Mouse (Mus musculus) CH12.LX (cell line): ENCODE data around the gene Hykk. TPM values are rescaled to one million over a fixed set of nuclear protein-coding genes. Genes with fewer than 3 reads are reported as not detected.

Experiments
- DNase-seq: peaks from one replicate; pipeline ENCODE4 v3.0.0-alpha.2; 2013; ENCODE audit errors: extremely low read depth
- H3K27ac ChIP-seq: 2 replicates; pipeline ENCODE4 v1.5.1; 2012; ENCODE audit warnings: low read depth, mild to moderate bottlenecking, control low read depth, moderate library complexity; ENCODE audit not compliant: insufficient read depth
- H3K27me3 ChIP-seq: replicated peaks from 2 replicates; pipeline ENCODE3; 2012; ENCODE audit warnings: inconsistent platforms
- H3K36me3 ChIP-seq, 2 experiments: replicated peaks in 1 of 2; 2 replicates each; pipeline versions ENCODE3 to v1.6.1; 2012; ENCODE audit warnings: inconsistent platforms in 1 of 2, low read length in 1 of 2, mild to moderate bottlenecking in 1 of 2, mixed read lengths in 1 of 2, moderate library complexity in 1 of 2; ENCODE audit not compliant: control insufficient read depth in 1 of 2, insufficient read depth in 1 of 2
- H3K4me1 ChIP-seq, 2 experiments: 2 replicates each; pipeline ENCODE4 v1.6.1; 2012; ENCODE audit warnings: inconsistent platforms in 1 of 2, moderate library complexity in 1 of 2; ENCODE audit not compliant: insufficient read depth in 2 of 2, control insufficient read depth in 1 of 2
- H3K4me2 ChIP-seq: 2 replicates; pipeline ENCODE4 v1.6.1; 2012; ENCODE audit warnings: low read depth, mild to moderate bottlenecking, control low read depth; ENCODE audit not compliant: poor library complexity, insufficient read depth, severe bottlenecking
- H3K4me3 ChIP-seq, 3 experiments: fragments of 150-350 bp in 1 of 3; sonication (generic) in 1 of 3; replicated peaks in 1 of 3; 2 replicates each; pipeline versions ENCODE3 to v1.5.1; 2011 to 2012; ENCODE audit warnings: low read depth in 2 of 3, low read length in 2 of 3, mild to moderate bottlenecking in 2 of 3, moderate library complexity in 2 of 3, control low read depth in 1 of 3, improper control_type of control experiment in 1 of 3, inconsistent platforms in 1 of 3, mixed read lengths in 1 of 3; ENCODE audit not compliant: poor library complexity in 1 of 3
- H3K79me2 ChIP-seq: replicated peaks from 2 replicates; pipeline ENCODE4 v1.6.1; 2012; ENCODE audit warnings: mild to moderate bottlenecking, moderate library complexity; ENCODE audit not compliant: control insufficient read depth, poor library complexity, insufficient read depth, severe bottlenecking; ENCODE audit errors: extremely low read depth
- H3K9ac ChIP-seq: 2 replicates; pipeline ENCODE4 v1.6.1; 2012; ENCODE audit warnings: low read depth, mild to moderate bottlenecking, control low read depth, moderate library complexity; ENCODE audit not compliant: insufficient read depth
- H3K9me3 ChIP-seq: replicated peaks from 2 replicates; pipeline ENCODE3; 2012; ENCODE audit warnings: low read length, inconsistent platforms, mixed read lengths
- CHD1 ChIP-seq: IDR thresholded peaks from 2 replicates; pipeline ENCODE4 v1.6.1; 2012; ENCODE audit warnings: low read depth, low read length, improper control_type of control experiment, inconsistent platforms
- CHD2 ChIP-seq: IDR thresholded peaks from 2 replicates; pipeline ENCODE4 v1.6.1; 2011; ENCODE audit warnings: low read length, improper control_type of control experiment
- CTCF ChIP-seq, 2 experiments: IDR thresholded peaks in 1 of 2; conservative IDR thresholded peaks in 1 of 2; 2 replicates each; pipeline ENCODE4 v1.5.1; 2011 to 2012; ENCODE audit warnings: low read depth in 2 of 2, low read length in 2 of 2, improper control_type of control experiment in 1 of 2, inconsistent platforms in 1 of 2, mild to moderate bottlenecking in 1 of 2, moderate library complexity in 1 of 2
- ETS1 ChIP-seq: conservative IDR thresholded peaks from 2 replicates; pipeline ENCODE4 v1.6.1; 2012; ENCODE audit warnings: low read depth, mild to moderate bottlenecking, inconsistent platforms, low read length, improper control_type of control experiment, moderate library complexity
- GABPA ChIP-seq: IDR thresholded peaks from 2 replicates; pipeline ENCODE4 v1.6.1; 2012; ENCODE audit warnings: low read depth, low read length, improper control_type of control experiment, inconsistent platforms; ENCODE audit not compliant: insufficient replicate concordance
- HCFC1 ChIP-seq: IDR thresholded peaks from 2 replicates; pipeline ENCODE4 v1.6.1; 2012; ENCODE audit warnings: low read depth, mild to moderate bottlenecking, inconsistent platforms, low read length, improper control_type of control experiment
- JUN ChIP-seq: IDR thresholded peaks from 2 replicates; pipeline ENCODE4 v1.6.1; 2011; ENCODE audit warnings: low read depth, mild to moderate bottlenecking, low read length, improper control_type of control experiment, moderate library complexity; ENCODE audit not compliant: insufficient read depth
- MAZ ChIP-seq: IDR thresholded peaks from 2 replicates; pipeline ENCODE4 v1.6.1; 2012; ENCODE audit warnings: low read depth, mild to moderate bottlenecking, inconsistent platforms, low read length, improper control_type of control experiment, moderate library complexity
- MXI1 ChIP-seq: IDR thresholded peaks from 2 replicates; pipeline ENCODE4 v1.6.1; 2011; ENCODE audit warnings: mild to moderate bottlenecking, low read depth, low read length, improper control_type of control experiment
- MYC ChIP-seq: IDR thresholded peaks from 2 replicates; pipeline ENCODE4 v1.6.1; 2011; ENCODE audit warnings: low read depth, mild to moderate bottlenecking, improper control_type of control experiment, low read length
- NELFE ChIP-seq: IDR thresholded peaks from 2 replicates; pipeline ENCODE4 v1.6.1; 2011; ENCODE audit warnings: low read depth, low read length, improper control_type of control experiment
- POLR2A ChIP-seq: IDR thresholded peaks from 2 replicates; pipeline ENCODE4 v1.6.1; 2011; ENCODE audit warnings: low read depth, mild to moderate bottlenecking, improper control_type of control experiment, low read length
- POLR2AphosphoS2 ChIP-seq: IDR thresholded peaks from 2 replicates; pipeline ENCODE4 v1.6.1; 2011; ENCODE audit warnings: low read depth, low read length, improper control_type of control experiment
- RAD21 ChIP-seq: IDR thresholded peaks from 2 replicates; pipeline ENCODE4 v1.6.1; 2011; ENCODE audit warnings: low read depth, mild to moderate bottlenecking, low read length, improper control_type of control experiment, moderate library complexity
- SIN3A ChIP-seq: IDR thresholded peaks from 2 replicates; pipeline ENCODE4 v1.6.1; 2012; ENCODE audit warnings: low read length, improper control_type of control experiment, inconsistent platforms
- SMC3 ChIP-seq: IDR thresholded peaks from 2 replicates; pipeline ENCODE4 v1.6.1; 2011; ENCODE audit warnings: low read depth, low read length, improper control_type of control experiment
- TBP ChIP-seq: conservative IDR thresholded peaks from 2 replicates; pipeline ENCODE4 v1.6.1; 2011; ENCODE audit warnings: low read depth, low read length, improper control_type of control experiment
- TCF12 ChIP-seq: IDR thresholded peaks from 2 replicates; pipeline ENCODE4 v1.6.1; 2014; ENCODE audit warnings: low read depth, mild to moderate bottlenecking, inconsistent platforms, low read length, improper control_type of control experiment
- USF1 ChIP-seq: IDR thresholded peaks from 2 replicates; pipeline ENCODE4 v1.6.1; 2014; ENCODE audit warnings: low read depth, mild to moderate bottlenecking, inconsistent platforms, low read length, improper control_type of control experiment
- ZMIZ1 ChIP-seq: IDR thresholded peaks from 2 replicates; pipeline ENCODE4 v1.6.1; 2012; ENCODE audit warnings: low read depth, mild to moderate bottlenecking, inconsistent platforms, low read length, improper control_type of control experiment
- dilution Hi-C: fragments of 300-500 bp; cut with MboI; formaldehyde crosslinking; loops from 2 replicates; pipeline ENCODE4 v1.14.3; 2020; ENCODE audit warnings: low sequenced_read_pairs; ENCODE audit not compliant: extremely low pct_unique_long_range_greater_than_20kb, extremely low pct_ligation_motif_present
- in situ Hi-C: fragments of 300-500 bp; cut with MboI; formaldehyde crosslinking; loops from 3 replicates; pipeline ENCODE4 v1.14.3; 2019; ENCODE audit warnings: low sequenced_read_pairs, low pct_ligation_motif_present, low pct_unique_long_range_greater_than_20kb, mixed read lengths
- polyA plus RNA-seq: library from polyadenylated mRNA; unstranded; fragments of >175 nt; gene quantifications from 2 replicates; pipeline ENCODE4 v1.2.1, GENCODE M21; 2012; ENCODE audit warnings: low read depth; ENCODE audit not compliant: insufficient read length
- total RNA-seq, 2 experiments: library from RNA; depleted of rRNA; stranded (reverse); fragments of 300-350 nt in 1 of 2; fragments of >200 nt in 1 of 2; gene quantifications; 2 replicates each; pipeline ENCODE4 v1.2.3; 2012 to 2014

Gene Hykk
- total RNA-seq (2012; rRNA removed) (0.17 and 0.29 TPM in 2 replicates), total RNA-seq (2014; rRNA removed) (0.15 and 0.22 TPM in 2 replicates), polyA plus RNA-seq (0.19 and 0.23 TPM in 2 replicates)

DNA sequence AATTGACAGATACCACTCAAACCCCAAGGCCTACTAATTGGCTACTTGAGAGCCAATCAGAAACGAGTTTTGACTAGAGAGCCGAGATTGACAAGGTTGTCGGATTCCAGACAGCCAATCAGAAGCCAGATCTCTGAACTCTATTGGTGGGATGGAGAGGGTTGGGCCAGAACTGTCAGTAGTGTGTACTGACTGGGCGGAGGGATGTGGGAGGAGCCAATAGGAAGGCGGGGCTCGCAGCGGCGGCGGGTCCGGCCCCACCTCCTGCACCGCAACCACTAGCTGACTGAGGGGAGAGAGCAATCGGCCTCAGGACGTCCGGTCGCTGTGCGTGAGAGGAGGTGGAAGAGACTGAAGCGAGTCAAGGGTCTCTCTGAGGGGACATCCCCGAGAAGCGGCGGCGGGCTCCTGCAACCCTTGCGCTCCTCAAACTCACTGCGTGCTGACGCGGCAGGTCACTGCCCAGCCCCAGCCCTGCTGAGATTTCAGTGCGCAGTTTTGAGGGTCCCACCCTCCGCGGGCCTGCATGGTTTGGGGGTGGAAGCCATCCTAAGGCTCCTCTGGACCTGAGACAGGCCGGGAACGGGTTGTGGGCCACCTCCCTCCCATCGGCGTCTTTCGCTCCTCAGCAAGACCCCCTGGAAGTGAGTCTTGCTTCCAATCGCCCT lies at the start of gene Hykk:
Gene Hykk (plus strand): TSS at position 274 of the 668 bp plus-strand sequence.
- peaks cover 0 to 6% of the 10 kb centered on the region in 2 experiments for H3K36me3 ChIP-seq
- in situ Hi-C loops (no loop called here), dilution Hi-C loops (no loop called here)
- H3K27me3 ChIP-seq, result no peaks in the 10 kb centered on the region
- peaks cover 6% of the 10 kb centered on the region for H3K9me3 ChIP-seq
- H3K27ac ChIP-seq, result no peak within 1 kb of the TSS
- TF ChIP-seq CHD2, result peak; percentile 84
- TF ChIP-seq SIN3A, result no peak
- TF ChIP-seq POLR2AphosphoS2, result no peak
- no peak for TF ChIP-seq GABPA
- peak; percentile 63 for TF ChIP-seq POLR2A
- no peak for TF ChIP-seq ZMIZ1
- no peak for TF ChIP-seq SMC3
- no peak for TF ChIP-seq MAZ
- no peak for TF ChIP-seq MYC
- no peak for TF ChIP-seq TBP
- peak within 1 kb of the TSS; percentile 45 to 69 (median 52) for H3K4me3 ChIP-seq
- H3K4me1 ChIP-seq, result no peaks in the 10 kb centered on the region; a peak in 1 of 4 replicates
- no peaks in the 10 kb centered on the region for H3K79me2 ChIP-seq
- peak; percentile 87 for DNase-seq
- H3K9ac ChIP-seq, result peak within 1 kb of the TSS; percentile 61
- H3K4me2 ChIP-seq, result peak within 1 kb of the TSS; percentile 60

DNA sequence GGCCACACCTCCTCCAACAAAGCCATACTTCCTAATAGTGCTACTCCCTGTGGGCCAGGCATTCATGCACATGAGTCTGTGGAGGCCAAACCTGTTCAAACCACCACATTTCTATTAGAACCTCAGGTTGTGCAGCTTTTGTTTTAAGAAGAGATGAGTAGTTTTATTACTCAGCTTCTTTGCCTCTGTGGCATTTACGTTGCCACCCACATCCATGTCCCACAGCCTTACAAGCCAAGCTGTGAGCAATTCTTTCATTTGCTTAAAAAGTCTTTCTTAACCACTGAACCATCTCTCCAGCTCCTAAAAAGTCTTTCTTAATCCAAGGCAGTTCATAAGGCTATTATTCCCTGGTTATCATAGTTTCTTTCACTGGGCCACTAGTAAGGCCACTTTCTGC lies 38.3 kb upstream of the Hykk start:
- Histone ChIP-seq H3K9ac (no peak overlapping the region), H3K79me2 (peaks cover 49% of the 10 kb centered on the region), H3K27me3 (no peaks in the 10 kb centered on the region), H3K4me2 (no peak overlapping the region), H3K4me1 (peaks cover 0 to under 1% of the 10 kb centered on the region in 2 experiments; a peak in 1 of 4 replicates), H3K27ac (no peak overlapping the region), H3K9me3 (no peaks in the 10 kb centered on the region), H3K36me3 (peaks cover 30 to 80% of the 10 kb centered on the region in 2 experiments), H3K4me3 (no peak overlapping the region)
- DNase-seq, result no peak
- dilution Hi-C loops (no loop called here), in situ Hi-C loops (no loop called here)
- no peak for TF ChIP-seq GABPA
- no peak for TF ChIP-seq CTCF (conservative IDR thresholded peaks at IDR 0.05 in 1 of 2, IDR thresholded peaks at IDR 0.05 in 1 of 2; ENCODE audit: low read depth in 2 of 2, low read length in 2 of 2)
- TF ChIP-seq TBP, result no peak
- no peak for TF ChIP-seq JUN
- TF ChIP-seq MAZ, result no peak
- TF ChIP-seq ZMIZ1, result no peak
- no peak for TF ChIP-seq RAD21
- TF ChIP-seq TCF12, result no peak
- no peak for TF ChIP-seq NELFE
- no peak for TF ChIP-seq ETS1
- no peak for TF ChIP-seq CHD1
- TF ChIP-seq HCFC1, result no peak
- TF ChIP-seq USF1, result no peak
- no peak for TF ChIP-seq MXI1
